Mouse (Mus musculus): ENCODE measurements around the gene Lhx6.

GRCm38 (mm10) chr2:36039297-36039985 is 65.8 kb downstream of the Lhx6 start:
- TF ChIP-seq CTCF (IDR thresholded peaks at IDR 0.05; ENCODE audit: low read depth) (no peak), EP300 (IDR thresholded peaks at IDR 0.05; ENCODE audit: low read depth) (no peak)
